23 mouse cellular contexts compared by ENCODE assay signal in the genomic region with DNA sequence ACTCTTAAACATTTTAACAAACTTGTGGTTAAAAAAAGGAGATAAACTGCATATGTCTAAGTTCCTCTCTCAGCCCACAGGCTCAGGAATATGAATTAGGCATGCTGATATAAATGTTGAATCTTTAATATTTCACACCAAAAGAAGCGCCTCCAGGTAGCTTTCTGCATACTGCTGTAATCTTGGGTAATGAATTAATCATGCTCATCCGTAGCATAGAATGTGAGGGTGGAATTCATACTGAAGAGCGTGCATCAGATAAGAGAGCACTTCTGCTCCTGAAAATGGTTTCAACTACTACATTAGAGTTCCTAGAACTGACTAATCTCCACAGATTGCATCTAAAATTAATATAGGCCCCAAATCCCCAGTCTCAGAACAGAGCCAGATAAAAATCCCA.
"Had no signal": no experiment of that assay in that cellular context is flagged by ENCODE, and none has a peak within 500 bp of the region (broad histone marks: within the 10 kb centered on the region; RNA-seq: fewer than 3 reads in every experiment).

No protein-coding gene starts in this region.

- H3K9ac ChIP-seq: liver, embryonic 13.5 days; liver, embryonic 15.5 days; liver, postnatal 0 days; lung, embryonic 15.5 days; neural tube, embryonic 13.5 days; neural tube, embryonic 15.5 days; stomach, embryonic 15.5 days had no signal

- ATAC-seq: liver, postnatal 0 days; lung, postnatal 0 days had no signal

- H3K4me1 ChIP-seq: liver, embryonic 13.5 days; liver, embryonic 15.5 days; lung, embryonic 15.5 days; megakaryocyte, embryonic 14.5 days; neural tube, embryonic 13.5 days; neural tube, embryonic 15.5 days; stomach, embryonic 15.5 days had no signal

- H3K36me3 ChIP-seq: liver, embryonic 13.5 days; liver, embryonic 15.5 days; lung, embryonic 15.5 days; neural tube, embryonic 13.5 days; neural tube, embryonic 15.5 days; stomach, embryonic 15.5 days had no signal

- DNase-seq: liver, embryonic 13.5 days; liver, postnatal 0 days; lung, adult 2 months; lung, postnatal 14 days; lung, postnatal 36 days; retina, postnatal 1 day; right cerebral cortex, adult 18-20 months; right cerebral cortex, postnatal 25 days; right cerebral cortex, postnatal 4 days; spleen, adult 18-20 months; thymus, adult 2 months; thymus, postnatal 25 days; thymus, postnatal 4 days had no signal

- H3K9me3 ChIP-seq: liver, embryonic 13.5 days; liver, embryonic 15.5 days; lung, embryonic 15.5 days; neural tube, embryonic 13.5 days; neural tube, embryonic 15.5 days; stomach, embryonic 15.5 days had no signal

- H3K27ac ChIP-seq: liver, embryonic 13.5 days; liver, embryonic 15.5 days; lung, embryonic 15.5 days; macrophage; neural tube, embryonic 13.5 days; neural tube, embryonic 15.5 days; stomach, embryonic 15.5 days; stomach, postnatal 0 days had no signal

- H3K4me2 ChIP-seq: liver, embryonic 13.5 days; liver, embryonic 15.5 days; lung, embryonic 15.5 days; neural tube, embryonic 13.5 days; neural tube, embryonic 15.5 days; stomach, embryonic 15.5 days had no signal

- H3K27me3 ChIP-seq: liver, embryonic 13.5 days; liver, embryonic 15.5 days; lung, embryonic 15.5 days; megakaryocyte, embryonic 14.5 days; neural tube, embryonic 13.5 days; neural tube, embryonic 15.5 days; stomach, embryonic 15.5 days had no signal

- H3K4me3 ChIP-seq: liver, embryonic 13.5 days; liver, embryonic 15.5 days; lung, embryonic 15.5 days; megakaryocyte, embryonic 14.5 days; myocyte; neural tube, embryonic 13.5 days; neural tube, embryonic 15.5 days; stomach, embryonic 15.5 days had no signal
